Mouse (Mus musculus): ENCODE measurements around the gene Rpl27.
A peak's percentile ranks its signal among the peaks of the same experiment; 100 is the strongest.

DNA sequence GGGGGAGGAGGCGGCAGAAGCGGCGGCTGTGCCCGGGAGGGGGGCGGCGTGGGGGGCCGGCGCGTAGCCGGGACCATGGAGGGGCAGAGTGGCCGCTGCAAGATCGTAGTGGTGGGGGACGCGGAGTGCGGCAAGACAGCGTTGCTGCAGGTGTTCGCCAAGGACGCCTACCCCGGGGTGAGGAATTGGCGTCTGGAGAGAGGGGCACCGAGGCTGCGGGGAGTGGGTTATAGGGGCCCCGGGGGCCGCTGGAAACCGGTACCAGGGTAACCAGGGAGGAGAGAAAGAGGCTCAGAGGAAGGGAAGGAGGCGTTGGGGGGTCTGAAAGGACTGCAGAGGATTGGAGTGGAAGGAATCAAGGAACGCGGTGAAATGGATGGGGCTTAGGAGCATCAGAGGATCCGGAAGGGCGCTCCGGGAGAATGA is 26.2 kb downstream of the Rpl27 start:
- no peak for TF ChIP-seq CTCF (IDR thresholded peaks at IDR 0.05; ENCODE audit: borderline replicate concordance, insufficient read depth, low read length)
- TF ChIP-seq POLR2A (IDR thresholded peaks at IDR 0.05; ENCODE audit: low read depth, low read length) = peak; percentile 5; the same call in 1 of the 2 replicates

All from embryonic fibroblast, embryonic 13.5 days (primary cell).